Mouse (Mus musculus) erythroblast, adult 5-6 weeks (primary cell): Measurements from ENCODE around the gene Bmpr2. TPM values are rescaled to one million over a fixed set of nuclear protein-coding genes. Genes with fewer than 3 reads are reported as not detected.

Source experiments
- ATAC-seq: replicated peaks from 2 replicates; pipeline ENCODE4 v1.8.0; 2016; ENCODE audit warnings: moderate number of reproducible peaks, mild to moderate bottlenecking, moderate TSS enrichment, inconsistent platforms; ENCODE audit not compliant: poor library complexity, low FRiP score, severe bottlenecking
- total RNA-seq, 2 experiments: library from RNA; stranded (forward) in 1 of 2; stranded (reverse) in 1 of 2; fragments of 150-400 nt in 1 of 2; fragments of 200-764, 138-1000 nt in 1 of 2; gene quantifications; 2 replicates each; pipeline versions ENCODE4 v1.2.3 to v1.2.4; 2015 to 2017; ENCODE audit warnings: low replicate concordance in 2 of 2

Gene Bmpr2
- total RNA-seq, 2 experiments from 2014 or later, result 7.9 to 8.4 TPM

- no peak for ATAC-seq
Measured at GRCm38 (mm10) chr1:59892777-59893176, 129.6 kb downstream of the Bmpr2 start.

- ATAC-seq, result no peak
Measured at GRCm38 (mm10) chr1:59894025-59894424, 130.8 kb downstream of the Bmpr2 start.

DNA sequence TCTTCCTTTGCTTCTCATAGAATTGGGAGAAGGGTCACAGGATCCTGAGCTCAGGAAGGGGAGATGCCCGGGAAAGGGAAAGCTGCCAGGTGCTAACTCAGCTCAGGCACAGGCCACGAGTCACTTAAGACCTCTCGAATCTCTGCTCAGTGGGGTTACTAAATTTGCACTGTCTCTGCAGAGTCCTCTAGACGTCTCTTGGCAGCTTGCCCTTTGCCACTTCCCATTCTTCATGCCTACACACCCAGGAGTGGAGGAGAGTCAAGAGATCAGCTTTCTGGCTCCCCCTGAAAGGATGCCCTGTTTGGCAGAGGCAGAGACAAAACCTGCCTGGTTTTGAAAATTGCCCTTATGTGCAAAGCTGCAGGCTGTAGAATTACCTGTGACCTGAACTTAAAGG is 132.3 kb downstream of the Bmpr2 start:
- no peak for ATAC-seq

DNA sequence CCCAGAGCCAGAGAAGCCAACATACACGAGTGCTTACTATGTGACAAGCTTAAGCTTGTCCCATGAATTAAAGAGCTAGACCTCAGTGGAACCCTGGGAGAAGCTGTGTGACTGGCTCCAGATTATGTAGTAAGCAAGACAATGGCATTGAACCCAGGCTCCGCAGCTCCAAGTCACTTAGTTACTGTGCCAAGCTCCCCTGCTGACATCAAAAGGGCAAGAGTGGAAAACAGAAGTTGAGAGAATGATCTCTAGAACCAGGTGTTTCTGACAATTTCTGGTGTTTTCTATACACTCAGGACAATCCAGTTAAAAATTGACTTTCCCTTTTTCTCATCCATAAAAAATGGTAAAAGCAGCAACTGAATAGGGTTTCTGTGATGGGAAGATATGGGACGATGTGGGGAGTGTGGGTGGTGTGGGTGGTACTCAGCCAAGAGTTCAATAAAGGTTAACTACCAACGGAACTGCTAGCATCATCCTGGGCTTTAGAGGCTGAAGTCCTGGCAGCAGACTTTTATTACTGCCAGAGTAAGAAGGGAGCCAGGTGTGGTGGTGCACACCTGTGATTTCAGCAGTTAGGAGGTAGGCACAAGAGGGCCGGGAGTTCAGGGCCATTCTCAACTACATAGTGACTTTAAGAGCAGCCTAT is 134.1 kb downstream of the Bmpr2 start:
- ATAC-seq, result no peak

DNA sequence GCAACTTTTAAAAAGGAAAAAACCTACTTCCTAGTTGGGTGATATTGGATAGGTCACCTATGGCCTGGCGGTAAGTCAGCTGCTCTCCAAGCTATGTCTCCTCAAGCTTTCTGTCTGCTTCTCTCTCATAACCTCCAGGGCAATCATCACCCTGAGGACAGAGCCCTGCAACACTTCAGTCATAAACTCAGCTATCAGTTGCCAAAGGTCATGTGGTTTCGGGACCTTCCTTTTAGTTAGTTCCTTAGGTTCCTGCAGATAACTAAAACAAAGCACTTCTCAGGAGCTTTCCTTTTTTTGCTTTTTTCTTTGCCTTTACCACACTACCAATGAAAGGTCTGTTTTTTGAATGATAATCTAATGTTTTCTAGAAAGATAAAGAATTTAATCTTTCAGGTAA is 136.5 kb downstream of the Bmpr2 start:
- ATAC-seq, result no peak

GRCm38 (mm10) chr1:59901082-59901876 is 138.1 kb downstream of the Bmpr2 start:
- ATAC-seq, result no peak

- no peak for ATAC-seq
Measured at GRCm38 (mm10) chr1:59902634-59903033, 139.4 kb downstream of the Bmpr2 start.

DNA sequence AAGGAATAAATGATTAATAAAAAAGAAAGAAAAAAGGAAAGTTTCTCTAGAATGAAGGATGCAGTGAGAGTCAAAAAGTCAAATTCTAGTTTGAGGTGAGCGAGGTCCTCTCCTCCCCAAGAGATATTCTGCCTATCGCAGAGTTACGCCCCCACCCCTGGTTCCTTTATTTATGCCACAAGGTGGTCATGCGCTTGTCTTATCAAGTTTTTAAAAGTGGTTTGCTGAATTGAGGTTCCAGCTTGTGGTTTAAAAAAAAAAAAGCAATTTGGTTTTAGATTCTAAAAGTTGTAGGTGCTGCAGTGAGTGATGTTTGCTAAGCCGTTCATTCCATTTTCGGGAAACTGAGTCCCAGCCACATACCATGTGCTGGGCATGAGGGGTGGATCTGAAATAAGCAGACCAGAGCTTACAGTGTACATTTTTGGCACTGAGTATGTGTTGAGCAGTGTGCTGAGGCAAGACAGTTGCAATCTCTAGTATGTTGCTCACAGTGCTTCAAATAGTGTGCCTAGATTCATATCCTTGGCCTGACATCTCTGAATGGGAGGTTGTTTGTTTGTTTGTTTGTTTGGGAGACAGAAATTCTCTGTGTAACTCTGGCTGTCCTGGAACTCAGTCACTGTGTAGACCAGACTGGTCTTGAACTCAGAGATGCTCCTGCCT is 141.6 kb downstream of the Bmpr2 start:
- no peak for ATAC-seq

DNA sequence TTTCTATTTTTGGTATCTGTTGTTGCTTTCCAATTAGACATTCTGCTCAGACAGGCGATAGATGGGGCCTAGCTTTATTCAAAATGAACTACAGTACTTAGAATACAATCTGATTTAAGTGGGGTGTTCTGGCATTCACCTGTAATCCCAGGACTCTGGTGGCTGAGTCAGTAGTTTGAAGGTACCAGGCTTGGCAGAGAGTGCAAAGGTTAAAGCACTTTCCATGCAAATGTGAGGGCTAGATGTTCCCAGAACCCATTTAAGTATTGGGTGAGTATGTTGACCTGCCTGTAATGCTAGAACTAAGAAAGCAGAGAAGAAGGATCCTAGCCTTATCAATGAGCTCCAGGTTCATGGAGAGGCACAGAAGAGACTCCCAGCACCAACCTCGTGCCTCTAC is 142.7 kb downstream of the Bmpr2 start:
- ATAC-seq, result no peak

GRCm38 (mm10) chr1:59906819-59907521 is 143.8 kb downstream of the Bmpr2 start:
- ATAC-seq, result no peak

DNA sequence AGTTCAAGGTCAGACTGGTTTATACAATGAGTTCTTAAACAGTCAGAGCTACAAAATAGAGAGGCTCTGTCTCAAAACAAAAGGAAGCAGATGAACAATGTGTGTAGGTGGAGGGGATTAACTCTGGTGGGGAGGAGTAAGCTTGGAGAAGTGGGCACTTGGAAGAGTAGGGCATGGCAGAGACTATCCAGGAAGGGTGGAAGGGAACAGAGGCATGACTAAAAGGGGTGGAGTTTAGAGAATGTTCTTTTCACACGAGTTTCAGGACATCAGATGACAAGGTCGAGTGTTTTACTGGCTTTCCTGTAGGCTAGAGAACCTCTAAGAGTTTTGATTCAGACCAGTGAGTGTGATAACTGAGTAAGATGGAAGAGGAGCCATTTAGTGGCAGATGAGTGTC is 144.5 kb downstream of the Bmpr2 start:
- no peak for ATAC-seq

- no peak for ATAC-seq
Measured at GRCm38 (mm10) chr1:59910941-59911340, 147.7 kb downstream of the Bmpr2 start.

- peak; percentile 99 for ATAC-seq
Measured at GRCm38 (mm10) chr1:59912413-59913157, 149.4 kb downstream of the Bmpr2 start, which contains the start of gene Fam117b. Gene Fam117b (plus strand): TSS chr1:59913006.

DNA sequence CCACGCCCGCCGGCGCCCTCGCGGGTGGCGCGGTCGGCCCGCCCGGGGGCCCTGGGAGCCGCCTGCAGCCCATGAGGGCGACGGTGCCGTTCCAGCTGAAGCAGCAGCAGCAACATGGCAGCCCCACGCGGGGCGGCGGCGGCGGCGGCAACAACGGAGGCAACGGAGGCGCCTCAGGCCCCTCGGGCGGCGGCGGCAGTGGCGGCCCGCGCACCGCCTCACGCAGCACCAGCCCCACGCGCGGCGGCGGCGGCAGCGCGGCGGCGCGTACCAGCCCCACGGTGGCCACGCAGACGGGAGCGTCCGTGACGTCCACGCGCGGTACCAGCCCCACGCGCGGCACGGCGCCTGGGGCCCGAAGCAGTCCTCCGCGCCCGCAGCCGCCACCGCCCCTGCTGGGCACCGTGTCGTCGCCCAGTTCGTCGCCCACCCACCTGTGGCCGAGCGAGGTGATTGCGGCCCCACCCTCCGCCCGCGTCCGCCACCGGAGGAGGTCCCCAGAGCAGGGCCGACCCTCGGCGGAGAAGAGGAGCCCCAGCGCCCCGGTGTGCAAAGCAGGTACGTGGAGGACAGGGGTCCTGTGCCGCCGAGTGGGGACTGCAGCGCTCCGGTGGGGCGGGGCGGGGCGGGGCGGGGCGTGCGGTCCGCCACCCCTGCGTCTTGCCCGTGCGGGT is 150.1 kb downstream of the Bmpr2 start:
- 0 out of 2 replicates have a peak, but pooled peaks have one; percentile 18 for ATAC-seq

DNA sequence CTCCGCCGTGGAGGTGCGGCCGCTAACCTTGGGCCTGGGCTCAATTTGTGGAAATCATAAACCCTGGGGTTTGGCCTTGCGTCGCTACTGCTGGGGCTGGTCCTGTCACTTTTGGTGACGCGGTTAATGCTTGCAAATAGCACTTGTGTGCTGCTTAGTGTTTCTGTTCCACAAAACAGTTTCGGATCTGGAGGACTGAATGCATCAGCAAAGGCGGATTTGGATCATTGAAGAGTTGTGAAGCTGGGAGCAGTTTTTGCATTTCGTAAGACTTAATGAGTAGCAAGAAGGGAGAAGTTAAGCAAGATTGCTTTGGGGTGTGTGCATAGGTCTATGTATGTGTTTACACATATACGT is 150.6 kb downstream of the Bmpr2 start:
- no peak for ATAC-seq

GRCm38 (mm10) chr1:59914799-59915198 is 151.6 kb downstream of the Bmpr2 start:
- ATAC-seq, result no peak

- no peak for ATAC-seq
Measured at GRCm38 (mm10) chr1:59915843-59916610, 152.8 kb downstream of the Bmpr2 start.

DNA sequence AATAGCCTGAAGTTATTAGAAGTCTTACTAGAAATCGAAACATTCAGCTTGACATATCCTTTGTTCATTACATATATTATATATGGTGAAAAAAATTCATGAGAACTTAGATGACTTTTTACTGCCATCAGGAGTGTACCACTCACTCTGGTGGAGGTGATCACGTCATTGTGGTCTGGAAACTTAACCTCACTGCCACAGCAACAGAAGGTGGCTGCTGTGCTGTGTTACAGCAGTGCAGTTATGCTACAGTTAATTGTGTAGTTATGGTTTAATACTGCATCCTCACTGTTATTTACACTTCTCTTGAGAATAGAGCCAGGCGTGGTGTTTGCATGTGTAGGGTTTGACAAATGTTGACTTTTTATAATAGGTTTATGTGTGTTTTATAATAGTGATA is 154.2 kb downstream of the Bmpr2 start:
- ATAC-seq, result no peak
